Mouse (Mus musculus) embryonic fibroblast, embryonic 13.5 days (primary cell): ENCODE measurements around the gene Ttc41.

ENCODE experiments used
- CTCF ChIP-seq: IDR thresholded peaks from 2 replicates; pipeline ENCODE4 v1.5.1; 2011; ENCODE audit warnings: mild to moderate bottlenecking, control low read depth, low read length, moderate library complexity, borderline replicate concordance; ENCODE audit not compliant: insufficient read depth
- POLR2A ChIP-seq: IDR thresholded peaks from 2 replicates; pipeline ENCODE4 v1.6.1; 2011; ENCODE audit warnings: low read depth, mild to moderate bottlenecking, control low read depth, low read length, moderate library complexity

- TF ChIP-seq POLR2A (no peak), CTCF (no peak)
These were observed 63.6 kb downstream of the Ttc41 start for GRCm38 (mm10) chr10:86769216-86769615.
